Mouse (Mus musculus): ENCODE data around the gene Gm9573.

DNA sequence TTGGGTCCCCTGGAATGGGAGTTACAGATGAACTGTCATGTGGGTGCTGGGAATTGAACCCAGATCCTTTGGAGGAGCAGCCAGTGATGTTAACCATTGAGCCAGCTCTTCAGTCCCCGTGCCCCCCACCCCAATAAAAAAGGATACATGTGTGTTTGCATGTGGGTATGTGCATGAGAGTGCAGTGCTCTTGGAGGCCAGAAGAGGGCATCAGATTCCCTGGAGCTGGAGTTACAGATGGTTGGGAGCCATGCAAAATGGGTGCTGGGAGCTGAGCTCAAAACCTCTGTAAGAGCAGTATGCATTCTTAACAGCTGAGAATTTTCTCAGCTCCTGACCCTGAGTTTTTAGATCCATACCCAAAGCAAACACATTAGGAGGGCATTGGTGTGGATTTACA, 39.1 kb downstream of the Gm9573 start:
- TF ChIP-seq CTCF (IDR thresholded peaks at IDR 0.05; ENCODE audit: borderline replicate concordance, insufficient read depth, low read depth, low read length), result no peak
- TF ChIP-seq POLR2A (IDR thresholded peaks at IDR 0.05; ENCODE audit: borderline replicate concordance, insufficient read depth, low read length), result no peak

All from cerebellum, adult 2 months (tissue).